Mouse (Mus musculus): Measurements from ENCODE around the gene Pafah1b1. TPM values are rescaled to one million over a fixed set of nuclear protein-coding genes. Genes with fewer than 3 reads are reported as not detected.

The Pafah1b1 gene
- polyA plus RNA-seq, 1 experiment from 2014 or later = 47.9 TPM

- Histone ChIP-seq H3K36me3 (replicated peaks) (peaks cover 28% of the 10 kb centered on the region), H3K27me3 (replicated peaks) (no peaks in the 10 kb centered on the region), H3K4me2 (no peak overlapping the region), H3K4me3 (no peak overlapping the region), H3K4me1 (no peaks in the 10 kb centered on the region), H3K9ac (no peak overlapping the region), H3K9me3 (no peaks in the 10 kb centered on the region), H3K27ac (no peak overlapping the region)
- ATAC-seq (replicated peaks) = no peak
- 92% methylated on average over 5 of the region's 5 CpGs for WGBS
These were observed 56.0 kb downstream of the Pafah1b1 start for GRCm38 (mm10) chr11:74668466-74668865.

GRCm38 (mm10) chr11:74667582-74668010 lies 56.9 kb downstream of the Pafah1b1 start:
- Histone ChIP-seq H3K9me3 (no peaks in the 10 kb centered on the region), H3K27me3 (replicated peaks) (no peaks in the 10 kb centered on the region), H3K36me3 (replicated peaks) (peaks cover 31% of the 10 kb centered on the region), H3K27ac (no peak overlapping the region), H3K9ac (no peak overlapping the region), H3K4me1 (no peaks in the 10 kb centered on the region), H3K4me2 (no peak overlapping the region), H3K4me3 (no peak overlapping the region)
- WGBS = 97% methylated on average over 13 of the region's 13 CpGs
- ATAC-seq (replicated peaks) = no peak

GRCm38 (mm10) chr11:74666776-74667581 lies 57.5 kb downstream of the Pafah1b1 start:
- peaks cover 31% of the 10 kb centered on the region for H3K36me3 ChIP-seq (replicated peaks)
- no peak overlapping the region for H3K9ac ChIP-seq
- no peaks in the 10 kb centered on the region for H3K27me3 ChIP-seq (replicated peaks)
- H3K9me3 ChIP-seq = no peaks in the 10 kb centered on the region
- ATAC-seq (replicated peaks) = no peak
- no peaks in the 10 kb centered on the region for H3K4me1 ChIP-seq
- no peak overlapping the region for H3K4me2 ChIP-seq
- H3K27ac ChIP-seq = no peak overlapping the region
- WGBS = 95% methylated on average over 14 of the region's 14 CpGs
- H3K4me3 ChIP-seq = no peak overlapping the region

- H3K27me3 ChIP-seq (replicated peaks) = no peaks in the 10 kb centered on the region
- no peak overlapping the region for H3K4me3 ChIP-seq
- no peak overlapping the region for H3K9ac ChIP-seq
- WGBS = 93% methylated on average over 5 of the region's 5 CpGs
- no peaks in the 10 kb centered on the region for H3K9me3 ChIP-seq
- H3K4me1 ChIP-seq = no peaks in the 10 kb centered on the region
- H3K4me2 ChIP-seq = no peak overlapping the region
- H3K27ac ChIP-seq = no peak overlapping the region
- H3K36me3 ChIP-seq (replicated peaks) = peaks cover 32% of the 10 kb centered on the region
- ATAC-seq (replicated peaks) = no peak
These were observed 58.2 kb downstream of the Pafah1b1 start for GRCm38 (mm10) chr11:74666284-74666652.

- ATAC-seq (replicated peaks) = no peak
- Histone ChIP-seq H3K4me1 (no peaks in the 10 kb centered on the region), H3K9ac (no peak overlapping the region), H3K4me3 (no peak overlapping the region), H3K9me3 (no peaks in the 10 kb centered on the region), H3K27ac (no peak overlapping the region), H3K36me3 (replicated peaks) (peaks cover 37% of the 10 kb centered on the region), H3K27me3 (replicated peaks) (no peaks in the 10 kb centered on the region), H3K4me2 (no peak overlapping the region)
- WGBS = 96% methylated on average over 17 of the region's 17 CpGs
These were observed 58.7 kb downstream of the Pafah1b1 start for GRCm38 (mm10) chr11:74665631-74666283.

- Histone ChIP-seq H3K4me3 (no peak overlapping the region), H3K9me3 (no peaks in the 10 kb centered on the region), H3K4me2 (no peak overlapping the region), H3K9ac (no peak overlapping the region), H3K4me1 (no peaks in the 10 kb centered on the region), H3K27ac (no peak overlapping the region), H3K27me3 (replicated peaks) (no peaks in the 10 kb centered on the region), H3K36me3 (replicated peaks) (peaks cover 45% of the 10 kb centered on the region)
- no peak for ATAC-seq (replicated peaks)
- 96% methylated on average over 8 of the region's 8 CpGs for WGBS
These were observed 59.6 kb downstream of the Pafah1b1 start for GRCm38 (mm10) chr11:74664906-74665305.

GRCm38 (mm10) chr11:74664279-74664678 lies 60.2 kb downstream of the Pafah1b1 start:
- no peaks in the 10 kb centered on the region for H3K9me3 ChIP-seq
- no peak overlapping the region for H3K4me3 ChIP-seq
- 92% methylated on average over 3 of the region's 3 CpGs for whole genome bisulfite sequencing
- no peaks in the 10 kb centered on the region for H3K4me1 ChIP-seq
- H3K9ac ChIP-seq = no peak overlapping the region
- peaks cover 46% of the 10 kb centered on the region for H3K36me3 ChIP-seq (replicated peaks)
- H3K27ac ChIP-seq = no peak overlapping the region
- H3K27me3 ChIP-seq (replicated peaks) = no peaks in the 10 kb centered on the region
- no peak overlapping the region for H3K4me2 ChIP-seq
- ATAC-seq (replicated peaks) = no peak

- no peak overlapping the region for H3K9ac ChIP-seq
- no peaks in the 10 kb centered on the region for H3K27me3 ChIP-seq (replicated peaks)
- no peak for ATAC-seq (replicated peaks)
- no peak overlapping the region for H3K4me3 ChIP-seq
- WGBS = 94% methylated on average over 6 of the region's 6 CpGs
- no peak overlapping the region for H3K4me2 ChIP-seq
- no peaks in the 10 kb centered on the region for H3K9me3 ChIP-seq
- no peak overlapping the region for H3K27ac ChIP-seq
- peaks cover 52% of the 10 kb centered on the region for H3K36me3 ChIP-seq (replicated peaks)
- H3K4me1 ChIP-seq = no peaks in the 10 kb centered on the region
These were observed 62.2 kb downstream of the Pafah1b1 start for GRCm38 (mm10) chr11:74662221-74662620.

- H3K9me3 ChIP-seq = no peaks in the 10 kb centered on the region
- no peaks in the 10 kb centered on the region for H3K4me1 ChIP-seq
- H3K27ac ChIP-seq = no peak overlapping the region
- H3K9ac ChIP-seq = no peak overlapping the region
- H3K27me3 ChIP-seq (replicated peaks) = no peaks in the 10 kb centered on the region
- H3K4me2 ChIP-seq = no peak overlapping the region
- peaks cover 50% of the 10 kb centered on the region for H3K36me3 ChIP-seq (replicated peaks)
- 93% methylated on average over 19 of the region's 19 CpGs for WGBS
- no peak overlapping the region for H3K4me3 ChIP-seq
- ATAC-seq (replicated peaks) = no peak
These were observed 62.8 kb downstream of the Pafah1b1 start for GRCm38 (mm10) chr11:74661641-74662040.

- H3K36me3 ChIP-seq (replicated peaks) = peaks cover 50% of the 10 kb centered on the region
- 95% methylated on average over 13 of the region's 13 CpGs for WGBS
- H3K9ac ChIP-seq = no peak overlapping the region
These were observed 64.1 kb downstream of the Pafah1b1 start for GRCm38 (mm10) chr11:74660336-74660735.

GRCm38 (mm10) chr11:74655941-74656340 lies 68.5 kb downstream of the Pafah1b1 start:
- ATAC-seq (replicated peaks) = no peak
- H3K9me3 ChIP-seq = no peaks in the 10 kb centered on the region
- peaks cover 39% of the 10 kb centered on the region for H3K36me3 ChIP-seq (replicated peaks)
- H3K4me2 ChIP-seq = no peak overlapping the region
- H3K27ac ChIP-seq = no peak overlapping the region
- H3K4me3 ChIP-seq = no peak overlapping the region
- peaks cover 28% of the 10 kb centered on the region for H3K4me1 ChIP-seq
- WGBS = 89% methylated on average over 3 of the region's 3 CpGs
- no peak overlapping the region for H3K9ac ChIP-seq
- no peaks in the 10 kb centered on the region for H3K27me3 ChIP-seq (replicated peaks)

More at GRCm38 (mm10) chr11:74660336-74660735, 64.1 kb downstream of the Pafah1b1 start:
- Histone ChIP-seq H3K4me1 (no peaks in the 10 kb centered on the region), H3K9me3 (no peaks in the 10 kb centered on the region), H3K27ac (no peak overlapping the region), H3K27me3 (replicated peaks) (no peaks in the 10 kb centered on the region), H3K4me3 (no peak overlapping the region), H3K4me2 (no peak overlapping the region)
- no peak for ATAC-seq (replicated peaks)

GRCm38 (mm10) chr11:74653385-74653784 lies 71.1 kb downstream of the Pafah1b1 start:
- Histone ChIP-seq H3K4me2 (no peak overlapping the region), H3K4me1 (peaks cover 45% of the 10 kb centered on the region), H3K27ac (peak overlapping the region; percentile 52), H3K9ac (no peak overlapping the region), H3K9me3 (no peaks in the 10 kb centered on the region), H3K36me3 (replicated peaks) (peaks cover 14% of the 10 kb centered on the region), H3K4me3 (no peak overlapping the region), H3K27me3 (replicated peaks) (no peaks in the 10 kb centered on the region)
- ATAC-seq (replicated peaks) = no peak
- WGBS = 67% methylated on average over 6 of the region's 6 CpGs

GRCm38 (mm10) chr11:74652791-74653191 lies 71.7 kb downstream of the Pafah1b1 start:
- 53% methylated on average over 4 of the region's 4 CpGs for WGBS
- Histone ChIP-seq H3K4me3 (no peak overlapping the region), H3K9me3 (no peaks in the 10 kb centered on the region), H3K4me2 (no peak overlapping the region), H3K36me3 (replicated peaks) (peaks cover 8% of the 10 kb centered on the region), H3K27me3 (replicated peaks) (no peaks in the 10 kb centered on the region), H3K4me1 (peaks cover 47% of the 10 kb centered on the region), H3K27ac (peak overlapping the region; percentile 52), H3K9ac (no peak overlapping the region)
- ATAC-seq (replicated peaks) = no peak
